Mouse (Mus musculus): ENCODE results near the gene Gm45837. TPM values are rescaled to one million over a fixed set of nuclear protein-coding genes. Genes with fewer than 3 reads are reported as not detected.

The Gm45837 gene
- total RNA-seq, 2 experiments from 2014 or later = not detected

DNA sequence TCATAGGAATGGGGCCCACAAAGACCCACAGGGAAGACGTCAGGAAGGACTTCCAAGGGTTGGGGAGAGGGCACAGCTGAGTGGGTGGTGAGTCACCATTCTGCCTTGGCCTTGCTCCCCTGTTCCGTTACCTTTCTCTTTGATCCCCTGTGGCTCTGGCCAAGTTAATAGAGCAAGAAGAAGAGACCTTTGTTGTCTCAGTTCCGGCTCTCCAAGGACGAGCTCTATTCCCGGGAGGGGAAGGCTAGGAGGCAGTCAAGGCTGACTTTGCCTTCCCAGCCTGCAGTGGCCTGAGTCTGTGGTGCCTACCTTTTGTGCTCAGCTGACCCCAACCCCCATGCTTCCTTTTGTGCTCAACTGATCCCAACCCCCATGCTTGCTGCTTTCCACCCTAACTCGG is 70.0 kb downstream of the Gm45837 start:
- no peak for DNase-seq (ENCODE audit: low spot score in 2 of 2)
- intact Hi-C loops (cut with DNase I) = no loop called here

DNA sequence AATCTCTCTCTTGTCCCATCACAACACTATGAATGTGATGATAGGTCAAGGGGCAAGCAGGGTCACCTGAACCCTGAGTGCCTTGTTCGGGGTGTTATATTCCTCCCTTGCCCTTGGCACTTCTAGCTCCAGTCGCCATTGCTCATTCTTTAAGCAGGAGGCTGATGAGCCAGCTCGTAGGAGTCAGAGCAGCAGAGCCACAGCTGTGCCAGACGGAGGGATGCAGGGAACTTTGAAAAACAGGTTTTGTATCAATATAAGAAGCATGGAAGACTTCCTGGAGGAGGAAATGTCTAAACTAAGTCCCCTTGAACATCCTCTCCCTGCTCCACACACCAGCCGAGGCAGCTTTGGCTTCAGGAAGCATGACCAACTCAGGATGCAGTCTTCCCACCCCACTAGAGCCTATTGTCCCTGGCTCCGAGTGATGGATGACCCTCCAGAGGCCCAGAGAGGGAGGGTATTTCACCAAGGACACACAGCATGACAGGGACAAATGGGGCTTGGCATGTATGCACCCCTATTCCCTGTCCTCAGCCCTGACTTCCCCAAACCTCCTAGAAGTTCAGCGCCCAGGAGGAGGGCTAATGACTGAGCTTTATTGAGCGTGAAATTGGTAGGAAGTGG is 71.3 kb downstream of the Gm45837 start:
- intact Hi-C loops (cut with DNase I) = no loop called here
- DNase-seq (ENCODE audit: low spot score in 2 of 2) = no peak

DNA sequence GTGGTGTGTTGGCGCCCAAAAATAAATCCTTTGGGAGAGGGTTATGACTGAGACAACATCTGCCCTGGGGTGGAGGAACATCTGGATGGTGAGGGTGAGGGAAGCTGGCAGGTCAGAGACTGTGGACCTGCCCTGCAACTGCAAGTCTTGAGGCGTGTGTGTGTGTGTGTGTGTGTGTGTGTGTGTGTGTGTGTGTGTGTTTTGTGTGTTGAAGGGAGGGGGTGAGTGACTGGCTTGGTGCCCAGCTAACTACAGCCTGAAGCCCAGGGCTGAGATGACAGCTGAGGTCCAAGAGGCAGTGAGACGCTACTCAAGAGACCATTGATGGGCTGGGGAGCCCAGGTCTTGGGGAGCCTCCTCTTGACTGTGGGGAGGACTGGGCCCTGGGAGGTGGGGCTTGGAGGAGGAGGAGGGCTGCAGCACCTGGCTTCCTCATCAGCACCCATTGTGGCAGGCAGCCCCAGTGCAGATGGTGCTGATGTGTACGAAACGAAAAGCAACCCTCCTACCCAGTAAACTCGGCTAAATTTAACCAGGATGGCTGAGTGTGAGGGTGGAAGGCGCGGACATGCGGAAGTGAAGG is 71.9 kb downstream of the Gm45837 start:
- intact Hi-C loops (cut with DNase I) = no loop called here
- peak; percentile 72 to 86 for DNase-seq (ENCODE audit: low spot score in 2 of 2)

DNA sequence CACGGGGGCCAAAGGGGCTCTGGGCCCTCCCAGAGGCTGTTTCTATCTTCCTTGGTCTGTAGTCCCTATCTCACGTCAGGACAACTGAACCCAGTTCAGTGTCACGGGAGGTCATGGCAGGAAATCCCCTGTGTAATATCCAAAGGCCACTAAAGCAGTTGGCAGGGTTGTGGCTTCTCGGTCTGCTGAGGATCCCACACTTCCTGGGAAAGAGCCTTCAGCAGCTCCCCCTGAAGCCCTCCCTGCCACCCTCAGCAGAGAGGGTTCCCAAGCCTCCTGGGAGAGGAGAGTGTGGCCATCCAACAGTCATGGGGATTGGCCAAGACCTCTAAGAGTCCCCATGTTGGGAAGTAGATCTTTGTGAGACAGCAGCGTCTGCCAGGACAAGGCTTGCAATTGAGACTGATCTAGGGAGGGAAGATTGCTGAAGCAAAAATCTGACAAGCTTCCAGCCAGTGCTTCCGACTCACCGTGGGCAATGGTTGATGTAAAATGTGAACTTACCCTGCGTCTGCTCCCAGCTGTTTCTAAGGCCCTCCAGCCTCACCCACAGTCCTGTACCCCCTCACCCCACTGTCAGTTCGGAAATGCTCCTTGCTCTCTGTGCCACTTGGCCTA is 72.9 kb downstream of the Gm45837 start:
- no peak for DNase-seq (ENCODE audit: low spot score in 2 of 2)
- intact Hi-C loops (cut with DNase I) = no loop called here

DNA sequence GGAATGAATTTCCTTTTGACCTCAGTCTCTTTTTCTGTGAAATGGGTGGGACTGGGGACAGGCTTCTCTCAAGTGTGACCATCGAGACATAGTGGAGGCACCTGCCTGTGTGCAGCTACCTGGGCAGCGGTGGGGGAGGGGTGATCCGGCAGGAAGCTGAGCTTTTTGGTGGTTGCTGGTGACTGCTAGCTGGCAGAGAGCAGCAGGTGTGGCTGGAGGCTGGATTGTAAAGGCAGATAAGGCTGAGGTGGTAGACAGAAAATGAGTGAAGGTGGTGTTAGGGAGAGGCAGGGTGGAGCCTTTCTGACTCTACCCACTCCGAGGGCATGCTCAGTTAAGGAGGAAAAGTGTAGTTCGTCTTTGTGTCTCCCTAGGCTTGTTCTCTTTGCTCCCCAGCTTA is 76.4 kb downstream of the Gm45837 start:
- no peak for DNase-seq (ENCODE audit: low spot score in 2 of 2)
- intact Hi-C loops (cut with DNase I) = no loop called here

DNA sequence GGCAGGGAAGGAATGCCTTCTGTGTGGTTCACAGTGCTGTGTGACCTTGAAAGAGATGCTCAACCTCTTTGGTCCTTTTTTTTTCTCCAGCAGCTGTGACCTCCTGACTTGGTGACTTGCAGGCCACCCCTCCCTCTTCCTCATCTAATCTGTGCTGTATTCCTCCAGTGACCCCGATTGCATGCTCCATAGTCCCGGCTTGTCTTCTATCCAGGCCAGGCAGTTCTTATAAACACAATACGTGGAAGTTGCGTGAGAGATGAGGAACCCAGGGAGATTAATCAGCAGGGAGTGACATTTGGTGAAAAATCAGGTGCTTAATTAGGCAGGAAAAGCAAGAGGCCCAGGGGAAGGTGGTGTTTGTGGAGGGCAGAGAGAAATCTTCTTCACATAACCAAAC is 80.3 kb downstream of the Gm45837 start:
- intact Hi-C loops (cut with DNase I) = no loop called here
- DNase-seq (ENCODE audit: low spot score in 2 of 2) = no peak

DNA sequence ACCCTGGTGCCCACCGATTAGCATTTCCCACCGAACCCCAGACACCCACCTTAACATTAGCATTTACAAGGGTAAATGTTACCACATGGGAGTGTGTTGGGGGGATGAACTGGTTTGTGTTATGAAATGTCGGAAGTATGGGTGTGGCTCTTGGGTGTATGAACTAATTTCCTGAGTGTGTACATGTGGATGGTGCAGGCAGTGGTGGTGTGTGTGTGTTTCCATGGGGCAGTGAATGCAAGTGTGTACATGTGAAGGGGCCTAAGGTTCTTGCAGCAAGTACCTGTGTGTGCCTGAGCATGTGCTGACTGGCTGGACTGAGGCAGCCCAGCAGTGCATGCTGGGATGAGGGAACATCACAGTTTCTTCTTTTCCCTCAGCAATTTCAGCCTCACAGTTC is 87.7 kb downstream of the Gm45837 start:
- intact Hi-C loops (cut with DNase I) = no loop called here
- no peak for DNase-seq (ENCODE audit: low spot score in 2 of 2)

DNA sequence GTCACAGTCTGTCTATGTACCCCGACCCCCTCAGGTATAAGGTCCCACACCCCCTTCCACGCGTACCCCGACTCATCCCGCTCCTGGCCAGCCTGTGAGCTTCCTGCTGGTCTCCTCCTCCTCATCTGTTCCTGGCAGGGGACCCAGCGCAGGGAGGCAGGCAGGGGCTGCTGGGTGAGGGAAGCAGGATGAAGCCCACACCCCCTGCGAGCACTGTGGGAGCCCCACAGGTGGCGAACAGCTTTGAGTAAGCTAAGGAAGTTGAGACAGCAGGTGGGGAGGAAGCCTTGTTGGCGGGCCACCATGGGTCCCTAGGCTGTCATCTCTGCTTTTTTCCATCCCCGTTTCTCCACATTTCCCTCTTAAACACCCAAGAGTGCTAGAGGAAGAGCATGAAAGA is 88.6 kb downstream of the Gm45837 start:
- intact Hi-C loops (cut with DNase I) = no loop called here

DNA sequence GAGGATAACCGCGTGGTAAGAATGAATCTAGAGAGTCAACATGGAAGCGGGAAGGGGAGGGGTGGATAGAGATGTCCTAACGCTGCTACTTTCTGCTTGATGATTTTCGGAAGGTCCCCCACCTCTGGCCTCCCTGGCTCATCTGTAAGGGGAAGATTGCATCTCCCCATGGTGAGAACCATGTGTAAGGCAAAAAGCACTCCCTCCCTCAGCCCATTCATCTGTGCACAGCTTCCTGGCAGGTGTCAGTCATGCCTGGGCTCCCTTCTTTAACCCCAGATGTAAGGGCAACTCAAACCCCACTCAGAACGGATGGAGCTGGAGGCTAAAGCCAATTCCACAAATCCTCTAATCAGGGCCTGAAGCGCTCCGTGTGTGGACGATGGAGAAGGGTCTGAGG is 89.0 kb downstream of the Gm45837 start:
- DNase-seq (ENCODE audit: low spot score in 2 of 2) = no peak
- intact Hi-C loops (cut with DNase I) = loop anchor here (5.0 kb wide), 2 partner anchors 72 to 87 kb away; partner anchors contain the start of gene Gm45837

More for the DNA sequence above, 88.6 kb downstream of the Gm45837 start:
- DNase-seq (ENCODE audit: low spot score in 2 of 2) = peak in 1 of 2 experiments; percentile 54

DNA sequence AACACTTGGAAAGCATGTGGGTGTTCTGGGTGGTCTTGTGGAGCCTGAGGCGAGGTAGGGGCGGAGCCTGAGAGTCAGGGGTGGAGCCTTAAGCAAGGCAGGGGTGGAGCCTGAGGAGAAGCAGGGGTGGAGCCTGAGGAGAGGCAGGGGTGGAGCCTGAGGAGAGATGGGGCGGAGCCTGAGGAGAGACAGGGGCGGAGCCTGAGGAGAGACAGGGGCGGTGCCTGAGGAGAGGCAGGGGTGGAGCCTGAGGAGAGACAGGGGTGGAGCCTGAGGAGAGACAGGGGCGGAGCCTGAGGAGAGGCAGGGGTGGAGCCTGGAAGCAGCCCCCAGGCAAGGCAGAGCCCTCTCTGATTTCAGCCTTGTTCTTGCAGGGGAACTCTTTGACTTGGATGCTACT is 90.5 kb downstream of the Gm45837 start:
- intact Hi-C loops (cut with DNase I) = loop anchor here (5.0 kb wide), 2 partner anchors 74 to 89 kb away; partner anchors contain the start of gene Gm45837
- no peak for DNase-seq (ENCODE audit: low spot score in 2 of 2)

DNA sequence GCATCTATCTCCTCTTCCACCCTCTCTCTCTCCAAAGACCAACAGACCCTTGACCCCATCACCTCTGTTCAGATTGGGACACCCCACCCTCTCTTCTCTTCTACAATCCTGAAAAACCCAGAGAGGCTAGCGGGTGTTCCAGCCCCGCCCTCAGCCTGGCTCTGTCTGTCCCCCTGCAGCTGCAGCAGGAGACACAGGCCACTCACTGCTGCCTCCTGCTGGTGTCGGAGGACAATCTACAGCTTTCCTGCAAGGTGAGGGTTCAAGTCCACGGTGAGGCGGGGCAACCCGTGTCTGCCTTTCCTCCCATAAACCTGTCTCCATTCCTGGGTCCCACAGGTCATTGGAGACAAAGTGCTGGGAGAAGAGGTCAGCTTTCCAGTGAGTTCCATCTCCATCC is 91.0 kb downstream of the Gm45837 start:
- intact Hi-C loops (cut with DNase I) = loop anchor here (5.0 kb wide), 2 partner anchors 74 to 89 kb away; partner anchors contain the start of gene Gm45837

DNA sequence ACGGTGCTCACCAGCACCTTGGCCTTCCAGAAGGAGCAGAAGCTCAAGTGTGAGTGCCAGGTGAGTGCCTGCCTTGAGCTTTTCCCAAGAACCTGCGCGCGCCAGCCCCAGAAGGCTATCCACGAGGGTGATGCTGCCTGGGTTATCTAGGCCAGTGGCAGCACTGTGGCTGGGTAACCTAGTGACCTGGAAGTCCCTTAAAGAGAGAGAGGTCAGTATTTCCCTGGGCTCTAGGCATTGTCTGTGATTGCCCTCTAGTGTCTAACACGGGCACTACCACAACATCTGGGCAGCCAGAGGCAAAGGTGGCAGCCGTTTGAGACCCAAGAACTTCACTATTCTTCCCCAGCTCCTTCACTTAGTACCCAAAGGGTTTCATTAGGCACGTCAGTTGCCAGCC is 92.7 kb downstream of the Gm45837 start:
- intact Hi-C loops (cut with DNase I) = loop anchor here (1.0 to 5.0 kb wide), 3 partner anchors 53 to 91 kb away; partner anchors contain the start of gene Gm45837
- DNase-seq (ENCODE audit: low spot score in 2 of 2) = peak in 1 of 2 experiments; percentile 64

More for the DNA sequence above, 91.0 kb downstream of the Gm45837 start:
- DNase-seq (ENCODE audit: low spot score in 2 of 2) = no peak

DNA sequence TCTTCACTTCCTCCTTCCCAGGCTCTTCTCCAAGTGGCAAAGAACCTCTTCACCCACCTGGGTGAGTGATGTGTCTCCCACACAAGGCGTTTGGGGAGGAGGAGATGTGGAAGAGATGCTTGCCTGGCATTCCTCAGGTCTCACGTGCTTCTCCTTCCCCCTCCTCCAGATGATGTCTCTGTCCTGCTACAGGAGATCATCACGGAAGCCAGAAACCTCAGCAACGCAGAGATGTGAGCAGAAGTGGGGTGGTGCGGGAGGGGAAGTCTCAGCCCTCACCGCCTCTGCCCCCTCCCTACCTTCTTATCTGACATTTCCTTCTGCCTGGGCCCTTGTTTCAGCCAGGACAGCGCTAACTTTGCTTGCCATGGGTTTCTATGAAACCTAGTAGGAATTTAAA is 93.1 kb downstream of the Gm45837 start:
- no peak for DNase-seq (ENCODE audit: low spot score in 2 of 2)
- intact Hi-C loops (cut with DNase I) = loop anchor here (1.0 to 5.0 kb wide), 3 partner anchors 54 to 92 kb away; partner anchors contain the start of gene Gm45837

DNA sequence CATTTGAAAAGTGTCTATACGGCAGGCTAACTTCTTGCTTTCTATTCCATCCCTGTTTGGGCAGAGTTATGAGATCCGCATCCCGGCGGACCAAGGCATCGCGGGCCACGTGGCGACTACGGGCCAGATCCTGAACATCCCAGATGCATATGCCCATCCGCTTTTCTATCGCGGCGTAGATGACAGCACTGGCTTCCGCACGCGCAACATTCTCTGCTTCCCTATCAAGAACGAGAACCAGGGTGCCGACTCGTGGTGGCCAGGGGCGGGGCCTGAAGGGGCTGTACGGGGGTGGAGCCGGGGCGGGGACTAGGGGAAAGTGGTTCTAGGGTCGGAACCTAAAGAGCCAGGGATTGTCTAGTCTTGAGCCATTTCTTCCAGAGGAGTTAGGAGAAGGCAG is 93.8 kb downstream of the Gm45837 start:
- DNase-seq (ENCODE audit: low spot score in 2 of 2) = no peak
- intact Hi-C loops (cut with DNase I) = loop anchor here (5.0 kb wide), 2 partner anchors 77 to 92 kb away; partner anchors contain the start of gene Gm45837

DNA sequence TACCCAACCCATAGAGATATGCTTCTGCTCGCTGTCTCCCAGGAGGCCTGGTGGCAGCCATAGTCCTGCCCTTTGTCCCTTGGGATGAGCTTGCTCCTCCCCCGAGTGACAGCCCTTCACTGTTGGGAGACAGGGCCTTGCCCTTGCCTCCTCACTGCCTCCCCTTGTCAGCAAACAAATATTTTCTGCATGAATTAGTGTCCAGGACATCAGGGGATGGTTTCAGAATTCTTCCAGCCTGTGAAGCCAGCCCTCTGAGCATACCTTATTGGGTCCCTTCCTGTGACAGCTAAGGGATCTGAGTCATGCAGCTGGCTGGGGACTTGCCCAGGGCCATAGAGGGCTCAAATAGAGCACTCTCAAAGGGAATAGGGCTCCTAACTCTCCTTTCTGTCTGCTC is 98.5 kb downstream of the Gm45837 start:
- DNase-seq (ENCODE audit: low spot score in 2 of 2) = no peak
- intact Hi-C loops (cut with DNase I) = no loop called here

DNA sequence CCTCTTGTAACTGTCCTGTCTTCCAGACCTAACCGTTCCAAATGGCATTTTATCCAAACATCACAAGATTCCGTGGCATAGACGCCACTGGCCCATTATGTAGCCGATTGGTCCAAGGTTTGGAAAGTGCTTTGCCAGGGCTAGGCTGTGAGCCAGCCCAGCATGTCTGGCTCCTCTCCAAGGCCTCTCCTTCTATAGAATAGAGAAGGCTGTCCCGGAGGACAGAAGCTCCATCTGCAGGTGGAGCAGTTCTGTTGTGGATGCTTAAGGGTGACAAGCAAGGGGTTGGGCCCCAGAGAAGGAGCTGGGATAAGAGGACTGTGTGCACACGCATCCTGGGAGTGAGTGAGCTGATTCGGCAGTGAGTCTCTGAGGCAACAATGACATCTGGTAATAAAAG is 103.0 kb downstream of the Gm45837 start:
- intact Hi-C loops (cut with DNase I) = no loop called here
- DNase-seq (ENCODE audit: low spot score in 2 of 2) = peak; percentile 61 to 67

DNA sequence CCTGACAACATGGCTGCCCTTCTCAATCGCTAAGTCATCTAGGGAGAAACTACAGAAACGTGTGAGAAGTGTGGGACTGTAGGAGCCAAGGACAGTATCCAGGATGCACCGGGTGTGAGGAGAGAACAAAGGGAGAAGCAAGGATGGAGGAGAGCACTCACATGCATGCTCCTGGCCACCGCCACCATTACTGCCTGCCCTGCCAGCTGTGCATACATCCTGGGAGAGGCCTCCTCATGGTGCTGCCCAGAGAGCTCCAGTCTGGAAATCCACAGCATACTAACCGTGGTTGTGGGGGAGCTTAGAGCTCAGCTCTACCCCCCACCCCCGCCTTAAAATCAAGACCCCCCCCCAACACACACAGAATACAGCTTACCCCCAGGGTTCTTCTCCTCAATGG is 104.1 kb downstream of the Gm45837 start:
- no peak for DNase-seq (ENCODE audit: low spot score in 2 of 2)
- intact Hi-C loops (cut with DNase I) = no loop called here

DNA sequence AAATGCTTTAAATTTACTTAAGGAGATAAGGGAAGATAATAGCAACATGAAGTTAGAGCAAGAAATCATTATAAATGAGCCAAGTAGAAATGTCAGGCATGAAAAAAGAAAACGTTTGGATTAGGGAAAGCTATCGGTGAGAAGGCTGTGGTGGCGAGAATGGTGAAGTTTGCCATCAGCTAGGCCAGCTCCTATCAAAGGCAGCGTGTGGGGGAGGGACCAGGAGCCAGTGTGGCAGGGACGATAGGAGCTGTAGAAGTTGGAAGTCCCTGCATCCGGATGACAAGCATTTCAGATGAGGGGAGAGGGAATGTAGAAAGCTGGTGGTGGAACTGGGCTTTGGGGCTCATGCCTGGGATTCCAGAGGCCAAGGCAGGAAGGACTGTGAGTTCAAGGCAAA is 104.6 kb downstream of the Gm45837 start:
- DNase-seq (ENCODE audit: low spot score in 2 of 2) = peak in 1 of 2 experiments; percentile 81
- intact Hi-C loops (cut with DNase I) = no loop called here

DNA sequence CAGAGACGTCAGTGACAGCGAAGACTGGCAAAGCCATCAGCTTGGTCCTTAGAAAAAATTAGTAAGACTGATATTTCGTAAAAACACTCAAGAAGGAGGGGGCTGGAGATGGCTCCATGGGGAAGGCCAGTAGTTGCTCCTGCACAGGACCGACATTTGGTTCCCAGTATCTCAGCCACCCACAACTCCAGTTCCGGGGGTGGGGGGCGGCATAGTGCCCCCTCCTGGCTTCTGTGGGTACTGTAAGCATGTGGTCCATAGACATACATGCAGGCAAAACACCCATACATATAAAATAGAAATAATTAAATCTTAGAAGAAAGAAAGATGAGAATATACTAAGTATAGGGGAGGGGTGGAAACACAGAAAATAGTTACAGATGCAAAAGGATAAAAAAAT is 105.8 kb downstream of the Gm45837 start:
- intact Hi-C loops (cut with DNase I) = no loop called here

DNA sequence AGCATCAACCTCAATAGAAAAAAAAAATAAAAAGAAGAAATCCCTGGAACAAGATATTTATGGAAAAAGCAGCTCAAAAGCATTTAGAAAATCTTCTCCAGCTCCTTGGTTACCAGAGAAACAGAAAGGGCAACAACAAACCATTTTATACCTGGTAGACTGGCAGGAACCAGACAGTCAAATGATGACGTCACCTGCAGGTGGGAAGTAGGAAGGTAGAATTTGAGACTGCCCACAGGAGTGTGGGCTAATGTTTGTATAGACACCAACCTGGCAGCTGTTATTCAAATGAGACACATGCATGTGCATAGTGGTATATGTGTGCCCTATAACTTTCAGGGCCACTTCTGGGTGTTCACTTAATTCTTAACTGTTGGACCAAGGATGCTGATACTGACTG is 111.0 kb downstream of the Gm45837 start:
- peak in 1 of 2 experiments; percentile 52 for DNase-seq (ENCODE audit: low spot score in 2 of 2)
- intact Hi-C loops (cut with DNase I) = loop anchor here (5.0 kb wide), 1 partner anchor 69 kb away; no protein-coding TSS in a partner anchor

More for the DNA sequence above, 105.8 kb downstream of the Gm45837 start:
- no peak for DNase-seq (ENCODE audit: low spot score in 2 of 2)

DNA sequence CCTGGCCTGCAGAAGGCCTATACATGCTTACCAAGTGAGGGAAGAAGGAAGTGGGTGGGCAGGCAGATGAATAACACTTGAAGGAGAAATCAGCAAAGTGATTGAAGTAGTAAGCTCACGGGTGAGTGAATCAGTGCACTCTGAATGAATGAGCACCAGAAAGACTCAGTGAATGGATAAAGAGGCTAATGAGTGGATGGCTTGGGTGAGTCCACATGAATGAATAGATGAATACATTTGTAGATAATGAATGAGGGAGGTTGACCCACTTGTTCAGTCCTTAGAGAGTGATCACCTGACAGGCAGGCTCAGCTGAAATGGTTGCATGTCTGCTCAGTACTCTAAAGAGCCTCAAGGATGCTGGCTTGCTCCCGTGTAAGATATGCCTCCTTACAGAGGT is 112.5 kb downstream of the Gm45837 start:
- no peak for DNase-seq (ENCODE audit: low spot score in 2 of 2)
- intact Hi-C loops (cut with DNase I) = loop anchor here (5.0 kb wide), 1 partner anchor 71 kb away; no protein-coding TSS in a partner anchor
